Comparison of ENCODE assay signal across 18 mouse cellular contexts in the genomic region with DNA sequence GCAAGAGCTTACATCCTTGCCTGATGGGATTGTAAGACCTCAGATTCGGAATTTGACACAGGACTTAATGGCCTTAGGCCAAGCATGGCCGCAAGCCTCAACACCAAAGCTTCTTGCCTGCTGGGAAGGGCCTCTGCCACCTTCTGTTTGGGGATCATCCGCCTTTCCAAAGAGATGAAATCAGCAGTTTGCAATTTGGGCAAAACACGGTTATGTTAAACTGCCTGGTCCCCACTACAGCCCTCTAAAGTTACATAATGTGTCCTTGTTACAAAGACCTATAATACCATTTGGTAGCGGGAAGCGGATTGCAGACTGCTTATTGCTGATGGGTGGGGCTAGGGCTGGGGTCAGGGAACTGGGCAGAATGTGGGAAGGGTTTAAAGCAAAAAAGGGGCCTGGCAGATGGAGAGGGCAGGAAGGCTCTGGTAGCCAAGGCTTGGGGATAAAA. TPM values are rescaled to one million over a fixed set of nuclear protein-coding genes. Genes with fewer than 3 reads are reported as not detected.
DNase-seq lines count a peak whose midpoint lies in the region; ATAC-seq and TF ChIP-seq lines count a peak whose summit lies in the region.
"Had no signal": no experiment of that assay in that cellular context is flagged by ENCODE, and none has a peak within 500 bp of the region (broad histone marks: within the 10 kb centered on the region; RNA-seq: fewer than 3 reads in every experiment).

No protein-coding gene starts in this region.

- no peaks in the 10 kb centered on the region for H3K79me2 ChIP-seq in heart, adult 2 months (replicated peaks; ENCODE audit: control insufficient read depth, insufficient read depth, low read length)

- 0 out of 2 replicates have a peak, but pooled peaks cover 10% of the 10 kb centered on the region for H3K9me3 ChIP-seq in heart, embryonic 12.5 days (replicated peaks)
- H3K9me3 ChIP-seq in lung, embryonic 16.5 days (ENCODE audit: control insufficient read depth, low read length): no peaks in the 10 kb centered on the region
- H3K9me3 ChIP-seq in stomach, postnatal 0 days (ENCODE audit: control insufficient read depth, low read length): no peaks in the 10 kb centered on the region
- H3K9me3 ChIP-seq: embryonic facial prominence, embryonic 13.5 days; hindbrain, embryonic 13.5 days; intestine, embryonic 15.5 days; limb, embryonic 13.5 days had no signal

- TF ChIP-seq CTCF in heart, adult 2 months (IDR thresholded peaks at IDR 0.05): no peak
- TF ChIP-seq CTCF in stomach, postnatal 0 days (IDR thresholded peaks at IDR 0.05; ENCODE audit: low read depth): no peak

- no peak overlapping the region for H3K4me3 ChIP-seq in heart, adult 2 months
- no peak overlapping the region for H3K4me3 ChIP-seq in heart, embryonic 12.5 days
- H3K4me3 ChIP-seq in lung, embryonic 16.5 days (ENCODE audit: low read length): no peak overlapping the region
- H3K4me3 ChIP-seq in stomach, postnatal 0 days (ENCODE audit: low read depth, low read length): no peak overlapping the region
- H3K4me3 ChIP-seq: embryonic facial prominence, embryonic 13.5 days; hindbrain, embryonic 13.5 days; intestine, embryonic 15.5 days; limb, embryonic 13.5 days; myocyte had no signal

- WGBS in heart, adult 2 months: 76% methylated on average over 6 of the region's 6 CpGs
- WGBS in heart, embryonic 12.5 days: 77% methylated on average over 6 of the region's 6 CpGs
- WGBS in lung, embryonic 16.5 days: 68% methylated on average over 6 of the region's 6 CpGs
- 61% methylated on average over 6 of the region's 6 CpGs for WGBS in stomach, postnatal 0 days

- peaks cover 6% of the 10 kb centered on the region for H3K36me3 ChIP-seq in heart, adult 2 months (ENCODE audit: control insufficient read depth, insufficient read depth, low read length)
- no peaks in the 10 kb centered on the region for H3K36me3 ChIP-seq in heart, embryonic 12.5 days
- no peaks in the 10 kb centered on the region for H3K36me3 ChIP-seq in lung, embryonic 16.5 days (ENCODE audit: control insufficient read depth, insufficient read depth, low read length)
- H3K36me3 ChIP-seq in stomach, postnatal 0 days (ENCODE audit: control insufficient read depth, insufficient read depth, low read length): no peaks in the 10 kb centered on the region
- H3K36me3 ChIP-seq: embryonic facial prominence, embryonic 13.5 days; hindbrain, embryonic 13.5 days; intestine, embryonic 15.5 days; limb, embryonic 13.5 days had no signal

- TF ChIP-seq EP300 in heart, adult 2 months (IDR thresholded peaks at IDR 0.05; ENCODE audit: insufficient read depth, low read depth, low read length): no peak
- TF ChIP-seq EP300 in stomach, postnatal 0 days (optimal IDR thresholded peaks at IDR 0.05): no peak

- H3K4me1 ChIP-seq in heart, adult 2 months (ENCODE audit: control insufficient read depth, insufficient read depth, low read length): peaks cover 12% of the 10 kb centered on the region
- no peaks in the 10 kb centered on the region for H3K4me1 ChIP-seq in heart, embryonic 12.5 days (replicated peaks)
- H3K4me1 ChIP-seq in lung, embryonic 16.5 days (replicated peaks; ENCODE audit: control insufficient read depth, insufficient read depth, low read length): 0 out of 2 replicates have a peak, but pooled peaks cover 2% of the 10 kb centered on the region
- H3K4me1 ChIP-seq in stomach, postnatal 0 days (replicated peaks; ENCODE audit: control insufficient read depth, insufficient read depth): no peaks in the 10 kb centered on the region
- H3K4me1 ChIP-seq: hindbrain, embryonic 13.5 days; intestine, embryonic 15.5 days; limb, embryonic 13.5 days had no signal

- no peak overlapping the region for H3K9ac ChIP-seq in heart, adult 2 months (ENCODE audit: low read depth, low read length)
- H3K9ac ChIP-seq in heart, embryonic 12.5 days: no peak overlapping the region
- no peak overlapping the region for H3K9ac ChIP-seq in lung, embryonic 16.5 days (ENCODE audit: low read length)
- H3K9ac ChIP-seq in stomach, postnatal 0 days (ENCODE audit: low read length): no peak overlapping the region
- H3K9ac ChIP-seq: embryonic facial prominence, embryonic 13.5 days; hindbrain, embryonic 13.5 days; intestine, embryonic 15.5 days; limb, embryonic 13.5 days; liver, embryonic 14.5 days had no signal

- no peak for DNase-seq in heart, adult 2 months
- no peak for DNase-seq in lung, postnatal 25 days (ENCODE audit: low spot score)
- peak; percentile 45 for DNase-seq in cerebellum, adult 8-10 months
- no peak for DNase-seq in stomach, postnatal 0 days (ENCODE audit: low spot score)
- no peak for DNase-seq in right cerebral cortex, postnatal 4 days
- no peak for DNase-seq in right cerebral cortex, postnatal 25 days
- DNase-seq: midbrain, embryonic 14.5 days; thymus, postnatal 25 days had no signal

- H3K27ac ChIP-seq in heart, adult 2 months: peak overlapping the region; percentile 51
- no peak overlapping the region for H3K27ac ChIP-seq in heart, embryonic 12.5 days (ENCODE audit: poor library complexity, severe bottlenecking)
- peak overlapping the region; percentile 7; the same call in 1 of the 2 replicates for H3K27ac ChIP-seq in lung, embryonic 16.5 days (ENCODE audit: low read length)
- H3K27ac ChIP-seq in stomach, postnatal 0 days (replicated peaks): 0 out of 2 replicates have a peak overlapping the region, but pooled peaks have one; percentile 4
- H3K27ac ChIP-seq: embryonic facial prominence, embryonic 13.5 days; hindbrain, embryonic 13.5 days; intestine, embryonic 15.5 days; limb, embryonic 13.5 days; liver, embryonic 14.5 days had no signal

- H3K27me3 ChIP-seq in heart, adult 2 months (ENCODE audit: control insufficient read depth, insufficient read depth, low read length): no peaks in the 10 kb centered on the region
- H3K27me3 ChIP-seq in heart, embryonic 12.5 days (replicated peaks): peaks cover 6% of the 10 kb centered on the region; the same call in 1 of the 2 replicates
- peaks cover 5% of the 10 kb centered on the region; the same call in 1 of the 2 replicates for H3K27me3 ChIP-seq in lung, embryonic 16.5 days (ENCODE audit: control insufficient read depth, insufficient read depth, low read depth, low read length)
- H3K27me3 ChIP-seq in stomach, postnatal 0 days (ENCODE audit: control insufficient read depth, insufficient read depth, low read length): no peaks in the 10 kb centered on the region
- H3K27me3 ChIP-seq: CH12.LX; intestine, embryonic 15.5 days had no signal

- no peak for ATAC-seq in heart, embryonic 12.5 days (ENCODE audit: insufficient number of reproducible peaks, low FRiP score)
- ATAC-seq in lung, embryonic 16.5 days (ENCODE audit: low read depth): no peak
- ATAC-seq in stomach, postnatal 0 days (ENCODE audit: low FRiP score, low TSS enrichment): no peak
- ATAC-seq: intestine, embryonic 15.5 days had no signal

- TF ChIP-seq POLR2A in heart, adult 2 months (IDR thresholded peaks at IDR 0.05; ENCODE audit: insufficient read depth, low read depth, low read length): no peak

- no peak overlapping the region for H3K4me2 ChIP-seq in heart, embryonic 12.5 days
- H3K4me2 ChIP-seq in lung, embryonic 16.5 days (ENCODE audit: low read depth, low read length): no peak overlapping the region
- no peak overlapping the region for H3K4me2 ChIP-seq in stomach, postnatal 0 days (replicated peaks; ENCODE audit: low read depth)
- H3K4me2 ChIP-seq: embryonic facial prominence, embryonic 13.5 days; hindbrain, embryonic 13.5 days; intestine, embryonic 15.5 days; limb, embryonic 13.5 days had no signal

- intact Hi-C loops in heart, adult 2 months (cut with DNase I): loop anchor here (5.0 to 10.0 kb wide), 3 partner anchors 35 to 155 kb away; no protein-coding TSS in a partner anchor

RNA-seq across cellular contexts. Expression of gene Nyx, which starts 1.2 kb away (rescaled TPM):
- under 1 TPM; 0.23 TPM for total RNA-seq in heart, adult 2 months (2021)
- 0.14 and 0.20 TPM in 2 replicates for polyA plus RNA-seq in heart, adult 2 months (2012; rRNA removed)
- 0.05 TPM in 2 replicates for polyA plus RNA-seq in heart, embryonic 12.5 days (2016; fragmentation: Nextera tagmentation; extraction: Ambion mirVana)
- 0.09 and 0.10 TPM in 2 replicates for polyA plus RNA-seq in lung, embryonic 16.5 days (2015; fragmentation: Nextera tagmentation; extraction: Ambion mirVana)
- polyA plus RNA-seq in stomach, postnatal 0 days (2015; fragmentation: Nextera tagmentation; extraction: Ambion mirVana): 0.04 and 0.08 TPM in 2 replicates
- total RNA-seq: common myeloid progenitor, adult 5-6 weeks had no signal
- polyA plus RNA-seq: intestine, embryonic 15.5 days had no signal
